Mouse (Mus musculus) adrenal gland (tissue): Measurements from ENCODE around the gene Galntl6.

Experiments
- intact Hi-C: fragments of 180-260 bp; cut with DNase I; formaldehyde crosslinking; loops from one replicate; pipeline ENCODE4 v1.15.1; 2025
- long read RNA-seq, 2 experiments: library from polyadenylated mRNA; unstranded; transcript quantifications; one replicate each; pipeline ENCODE4 v2.0.0; 2020; ENCODE audit warnings: borderline replicate concordance in 1 of 2; ENCODE audit not compliant: insufficient replicate concordance in 1 of 2

Gene Galntl6
- long read RNA-seq, experiment 1, partial matches to known transcripts = 0 of 3 reads
- long read RNA-seq, experiment 1, other reads (novel, unspliced or antisense) = 3 of 3 reads
- long read RNA-seq, experiment 2, partial matches to known transcripts = 0 of 1 reads
- long read RNA-seq, experiment 2, other reads (novel, unspliced or antisense) = 1 of 1 reads

GRCm38 (mm10) chr8:58912196-58912839, at the start of gene Galntl6:
TSS of gene Galntl6 (minus strand) at chr8:58912640.
- intact Hi-C loops = no loop called here

- intact Hi-C loops = no loop called here
Observed at GRCm38 (mm10) chr8:58957195-58957739, 44.8 kb upstream of the Galntl6 start.

DNA sequence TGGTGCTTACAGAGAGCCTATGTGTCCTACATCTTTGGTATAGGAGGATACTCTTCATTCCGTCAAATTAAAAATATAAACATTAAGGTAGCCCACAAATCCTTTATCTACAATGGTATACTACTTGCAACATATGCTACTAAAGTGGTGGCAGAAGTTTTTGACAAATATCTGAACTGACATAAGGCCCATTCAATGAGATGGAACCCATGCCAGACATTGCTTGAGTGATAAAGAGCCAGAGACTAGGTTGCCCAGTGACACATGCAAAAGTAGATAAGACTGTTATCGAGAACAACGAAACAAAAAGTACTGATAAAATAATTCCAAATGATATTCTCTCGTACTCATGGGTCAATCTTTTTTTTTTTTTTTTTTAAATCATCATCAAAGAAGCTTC, 31.3 kb upstream of the Galntl6 start:
- intact Hi-C loops = no loop called here

- intact Hi-C loops = no loop called here
Observed at GRCm38 (mm10) chr8:58931066-58931465, 18.6 kb upstream of the Galntl6 start.

- intact Hi-C loops = no loop called here
Observed at GRCm38 (mm10) chr8:58915142-58915541, 2.7 kb upstream of the Galntl6 start.

GRCm38 (mm10) chr8:58913640-58913968, 1.2 kb upstream of the Galntl6 start:
- intact Hi-C loops = no loop called here

GRCm38 (mm10) chr8:58912840-58913639, 600 bp upstream of the Galntl6 start:
- intact Hi-C loops = no loop called here

GRCm38 (mm10) chr8:58911677-58912076, 763 bp downstream of the Galntl6 start, which contains the start of gene BC030500:
TSS of gene BC030500 (plus strand) at chr8:58911755.
- intact Hi-C loops = no loop called here

- intact Hi-C loops = no loop called here
Observed at GRCm38 (mm10) chr8:58904465-58904864, 8.0 kb downstream of the Galntl6 start.

GRCm38 (mm10) chr8:58895960-58896359, 16.5 kb downstream of the Galntl6 start:
- intact Hi-C loops = no loop called here

DNA sequence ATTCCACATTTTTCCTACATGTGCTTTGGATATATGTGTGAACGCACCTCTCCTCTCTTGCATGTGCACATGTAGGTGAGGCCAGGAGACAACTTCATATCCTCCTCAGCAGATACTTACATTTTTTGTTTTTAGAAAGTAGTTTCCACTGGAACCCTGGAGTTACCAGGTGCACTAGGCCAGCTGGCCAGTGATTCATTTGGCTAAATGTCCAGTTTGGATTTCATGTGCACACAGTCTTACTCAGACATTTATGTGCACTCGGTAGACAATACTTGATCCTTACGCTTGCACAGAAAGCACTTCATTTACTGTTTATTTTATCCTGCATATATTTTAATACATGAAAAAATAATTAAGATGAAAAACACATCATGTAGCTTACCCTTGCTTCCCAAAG, 21.8 kb downstream of the Galntl6 start:
- intact Hi-C loops = no loop called here

- intact Hi-C loops = loop anchor here (10.0 kb wide), 1 partner anchor 1578 kb away; no protein-coding TSS in a partner anchor
Observed at GRCm38 (mm10) chr8:58886405-58886804, 26.0 kb downstream of the Galntl6 start.

- intact Hi-C loops = no loop called here
Observed at GRCm38 (mm10) chr8:58824347-58824746, 88.1 kb downstream of the Galntl6 start.

GRCm38 (mm10) chr8:58805190-58805589, 107.2 kb downstream of the Galntl6 start:
- intact Hi-C loops = no loop called here

DNA sequence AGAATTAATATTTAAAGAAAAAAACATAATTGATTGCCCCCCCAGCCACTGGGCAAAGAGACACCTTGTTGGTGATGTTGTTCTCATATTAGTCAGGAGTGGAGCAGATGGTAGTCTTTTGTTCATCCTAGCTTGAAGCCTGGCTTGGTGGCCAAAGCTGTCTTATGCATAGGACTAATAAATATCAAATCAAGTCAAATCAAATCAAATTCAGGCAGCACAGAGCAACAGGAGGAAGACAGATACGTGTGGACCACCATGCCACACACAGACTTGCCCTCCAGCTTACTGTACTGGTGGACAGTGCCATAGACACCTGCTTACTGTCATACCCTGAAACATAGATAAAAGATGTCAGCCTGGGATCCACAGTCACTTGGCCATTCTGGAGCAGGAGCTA, 110.6 kb downstream of the Galntl6 start:
- intact Hi-C loops = no loop called here

- intact Hi-C loops = no loop called here
Observed at GRCm38 (mm10) chr8:58753769-58754168, 158.7 kb downstream of the Galntl6 start.

- intact Hi-C loops = no loop called here
Observed at GRCm38 (mm10) chr8:58737963-58738362, 174.5 kb downstream of the Galntl6 start.

- intact Hi-C loops = no loop called here
Observed at GRCm38 (mm10) chr8:58691761-58692160, 220.7 kb downstream of the Galntl6 start.

- intact Hi-C loops = no loop called here
Observed at GRCm38 (mm10) chr8:58677847-58678450, 234.5 kb downstream of the Galntl6 start.

- intact Hi-C loops = no loop called here
Observed at GRCm38 (mm10) chr8:58669075-58669474, 243.4 kb downstream of the Galntl6 start.

DNA sequence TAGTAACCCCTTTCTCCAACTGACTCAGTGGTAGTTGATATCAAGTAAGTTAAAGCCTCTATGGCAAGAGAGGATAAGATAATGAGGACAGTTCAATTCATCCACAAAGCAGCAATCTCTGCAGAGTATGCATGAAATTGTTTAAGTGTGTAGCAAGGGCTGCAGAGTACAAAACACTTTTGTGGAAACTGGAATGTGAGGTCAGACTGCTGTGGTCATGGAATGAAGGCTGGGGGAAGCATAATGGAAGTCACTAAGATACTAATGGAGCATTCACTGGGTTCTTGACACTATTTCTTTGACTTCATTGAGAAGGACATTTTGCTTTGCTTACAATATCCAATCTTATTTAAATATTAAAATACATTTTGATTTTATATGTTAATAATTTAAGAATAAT, 252.4 kb downstream of the Galntl6 start:
- intact Hi-C loops = no loop called here

DNA sequence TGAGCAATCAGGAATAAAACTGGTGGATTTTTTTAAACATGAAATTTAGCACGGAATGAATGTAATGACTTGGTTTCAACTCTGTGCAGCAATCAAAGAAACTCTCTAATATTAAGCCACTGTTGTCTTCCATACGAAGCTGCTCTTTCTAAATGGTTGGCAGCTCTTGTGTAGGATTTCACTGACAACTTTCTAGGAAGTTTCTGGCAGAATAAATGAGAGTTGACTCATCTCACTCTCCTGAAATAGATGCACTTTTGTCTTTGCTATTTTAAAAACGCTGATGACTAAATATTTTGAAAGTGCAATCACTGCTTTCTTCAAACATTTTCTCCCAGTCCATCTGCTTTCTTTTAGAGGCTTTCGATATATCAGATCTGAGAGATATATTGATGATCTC, 256.8 kb downstream of the Galntl6 start:
- intact Hi-C loops = no loop called here
